Comparison of ENCODE assay signal across 18 mouse cellular contexts in the genomic region with DNA sequence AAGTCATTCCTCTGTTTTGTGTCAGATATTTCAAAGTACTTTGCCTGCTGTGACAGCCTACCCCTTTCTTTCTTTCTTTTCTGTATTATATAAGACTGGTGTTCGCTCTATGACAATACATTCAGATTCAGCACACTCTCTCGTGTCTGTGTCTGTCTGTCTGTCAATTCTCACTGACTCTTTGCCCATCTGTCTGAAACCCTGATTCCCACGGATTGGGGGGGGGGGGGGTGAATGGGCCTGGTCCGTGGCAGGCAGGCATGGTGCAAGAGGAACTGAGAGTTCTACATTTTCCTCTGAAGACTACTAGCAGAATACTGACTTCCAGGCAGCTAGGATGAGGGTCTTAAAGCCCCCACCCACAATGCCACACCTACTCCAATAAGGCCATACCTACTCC. TPM values are rescaled to one million over a fixed set of nuclear protein-coding genes. Genes with fewer than 3 reads are reported as not detected.
"Had no signal": no experiment of that assay in that cellular context is flagged by ENCODE, and none has a peak within 500 bp of the region (broad histone marks: within the 10 kb centered on the region; RNA-seq: fewer than 3 reads in every experiment).

No protein-coding gene starts in this region.

- H3K27ac ChIP-seq: intestine, embryonic 15.5 days; kidney, embryonic 15.5 days; left cerebral cortex, adult 2 months; liver, embryonic 13.5 days; macrophage; stomach, embryonic 15.5 days had no signal

- H3K36me3 ChIP-seq: intestine, embryonic 15.5 days; kidney, embryonic 15.5 days; liver, embryonic 13.5 days; stomach, embryonic 15.5 days had no signal

- H3K27me3 ChIP-seq: intestine, embryonic 15.5 days; kidney, embryonic 15.5 days; liver, embryonic 13.5 days; stomach, embryonic 15.5 days had no signal

- H3K4me1 ChIP-seq: intestine, embryonic 15.5 days; liver, embryonic 13.5 days; stomach, embryonic 15.5 days had no signal

- H3K9ac ChIP-seq: intestine, embryonic 15.5 days; kidney, embryonic 15.5 days; liver, embryonic 13.5 days; lung, embryonic 14.5 days; stomach, embryonic 15.5 days had no signal

- H3K4me3 ChIP-seq: intestine, embryonic 15.5 days; kidney, embryonic 15.5 days; left cerebral cortex, adult 2 months; liver, embryonic 13.5 days; stomach, embryonic 15.5 days had no signal

- H3K9me3 ChIP-seq: intestine, embryonic 15.5 days; kidney, embryonic 15.5 days; liver, embryonic 13.5 days; stomach, embryonic 15.5 days had no signal

- ATAC-seq: intestine, embryonic 15.5 days; lung, postnatal 0 days had no signal

- H3K4me2 ChIP-seq: intestine, embryonic 15.5 days; kidney, embryonic 15.5 days; liver, embryonic 13.5 days; lung, embryonic 14.5 days; stomach, embryonic 15.5 days had no signal

- DNase-seq: kidney, adult 11 months; kidney, adult 8-10 months; kidney, postnatal 10 days; kidney, postnatal 36 days; layer of hippocampus, postnatal 36 days; liver, embryonic 13.5 days; lung, embryonic 14.5 days; retina, postnatal 1 day; right cerebral cortex, postnatal 25 days; spleen, adult 18-20 months; thymus, postnatal 25 days had no signal

RNA-seq across cellular contexts. Expression of a gene that starts 51.6 kb away (rescaled TPM):
- total RNA-seq: neutrophil, adult 5-6 weeks had no signal
